Mouse (Mus musculus): Measurements from ENCODE around the gene Mesp2.

Mesp2 gene

DNA sequence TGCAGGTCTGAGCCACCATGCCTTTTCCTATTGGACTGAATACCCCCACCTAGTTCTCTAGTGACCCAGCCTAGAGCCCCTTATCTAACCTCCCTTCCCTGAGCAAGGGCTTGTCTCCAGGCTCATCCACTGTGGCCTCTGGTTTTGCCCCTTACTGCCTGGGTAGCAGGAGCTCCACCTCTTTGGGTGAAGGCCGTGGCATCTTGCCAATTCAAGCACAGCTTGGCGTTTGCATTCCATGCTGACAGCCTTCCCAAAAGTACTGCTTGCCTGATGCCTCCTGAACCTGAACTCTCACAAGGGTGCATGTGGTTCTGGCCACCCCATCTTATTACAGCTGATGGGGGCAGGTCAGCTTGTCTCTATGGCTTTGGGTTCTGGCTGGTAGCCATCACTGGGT is 6.6 kb upstream of the Mesp2 start:
- DNase-seq (ENCODE audit: low spot score in 2 of 2): no peak

DNA sequence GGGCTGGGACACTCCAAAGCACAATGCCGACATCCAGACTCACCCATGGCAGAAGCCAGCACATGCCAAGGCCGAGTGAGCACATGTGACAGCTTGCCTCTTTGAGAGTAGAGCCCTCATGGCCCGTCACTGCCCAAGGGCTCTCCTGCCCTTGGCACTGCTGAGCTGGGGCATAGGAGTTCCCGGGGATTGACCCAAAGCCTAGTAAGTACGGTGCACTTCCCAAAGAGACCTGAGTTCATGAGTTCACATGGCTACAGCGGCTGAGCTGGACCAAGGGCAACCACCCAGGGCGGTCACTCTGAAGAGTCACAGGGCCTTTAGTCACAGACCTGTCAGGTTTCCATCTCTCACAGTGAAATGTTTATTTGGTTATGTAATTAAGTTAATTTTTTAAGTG is 2.0 kb upstream of the Mesp2 start:
- DNase-seq (ENCODE audit: low spot score in 2 of 2): no peak

DNA sequence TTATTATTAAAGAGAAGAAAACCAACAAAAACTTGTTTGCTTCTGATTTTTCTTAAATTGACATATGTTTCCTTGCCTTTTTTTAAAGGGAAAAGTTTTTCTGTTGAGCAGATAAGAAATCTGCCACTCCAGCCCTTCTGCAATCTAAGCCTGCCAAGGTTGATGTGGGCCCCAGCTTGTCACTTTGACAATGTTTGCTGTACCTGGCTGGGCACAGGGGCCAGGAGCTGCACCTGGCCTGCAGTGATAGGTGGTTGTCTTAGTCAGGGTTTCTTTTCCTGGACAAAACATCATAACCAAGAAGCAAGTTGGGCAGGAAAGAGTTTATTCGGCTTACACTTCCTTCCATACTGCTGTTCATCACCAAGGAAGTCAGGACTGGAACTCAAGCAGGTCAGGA is 2.9 kb downstream of the Mesp2 start:
- no peak for DNase-seq (ENCODE audit: low spot score in 2 of 2)

DNA sequence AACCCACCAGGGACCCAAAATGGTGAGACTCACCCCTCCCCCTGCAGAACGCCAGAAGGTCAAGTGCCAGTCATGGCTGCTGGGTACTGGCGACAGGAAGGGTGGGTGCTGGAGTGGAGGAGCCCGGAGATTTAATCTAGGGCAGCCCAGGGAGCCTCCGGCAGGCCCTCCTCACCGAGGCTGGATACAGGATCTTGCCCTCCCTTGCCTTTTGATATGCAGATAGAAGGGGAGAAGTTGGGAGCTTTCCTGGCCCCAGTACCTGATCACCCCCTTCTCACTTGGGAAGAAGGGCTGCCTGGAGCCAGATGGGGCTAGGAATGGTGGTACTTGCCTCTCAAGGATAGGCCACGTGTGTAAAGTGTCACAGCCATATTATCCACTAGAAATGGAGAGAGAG is 7.8 kb downstream of the Mesp2 start:
- no peak for DNase-seq (ENCODE audit: low spot score in 2 of 2)

DNA sequence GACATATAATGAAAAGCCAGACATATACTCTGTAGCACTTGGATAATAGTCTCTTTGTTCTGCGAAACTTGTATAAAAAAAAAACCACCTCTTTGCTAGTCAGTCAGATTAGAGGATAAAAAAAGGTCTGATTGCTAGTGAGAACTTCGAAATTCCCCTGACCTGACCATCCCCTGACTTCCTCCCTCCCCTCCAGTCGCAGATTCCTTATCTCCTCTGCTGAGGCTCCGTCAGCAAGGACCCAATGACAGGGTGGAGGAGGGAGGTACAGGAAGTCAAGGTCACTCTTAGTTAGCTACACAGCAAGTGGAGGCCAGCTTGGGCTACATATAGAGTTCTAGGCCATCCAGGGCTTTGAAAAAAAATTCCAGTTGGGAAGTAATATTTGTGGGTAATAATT is 9.0 kb downstream of the Mesp2 start:
- no peak for DNase-seq (ENCODE audit: low spot score in 2 of 2)

DNA sequence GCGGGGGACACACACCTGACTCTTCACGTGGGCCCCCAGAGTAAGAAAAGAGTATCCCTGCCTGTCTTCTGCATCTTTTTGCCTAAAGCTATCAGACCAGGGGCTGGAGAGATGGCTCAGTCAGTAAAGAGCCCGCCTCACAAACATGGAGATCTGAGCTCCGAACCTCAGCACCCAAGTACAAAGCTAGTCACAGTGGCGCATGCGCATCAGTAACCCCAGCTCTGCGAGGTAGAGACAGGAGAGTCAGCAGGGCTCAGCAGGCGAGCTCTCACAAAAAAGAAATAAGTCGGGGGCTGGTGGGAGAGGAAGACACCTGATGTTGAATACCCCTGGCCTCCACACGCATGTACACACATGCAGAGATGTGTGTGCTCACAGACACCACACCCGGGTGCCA is 9.5 kb downstream of the Mesp2 start:
- DNase-seq (ENCODE audit: low spot score in 2 of 2): no peak

DNA sequence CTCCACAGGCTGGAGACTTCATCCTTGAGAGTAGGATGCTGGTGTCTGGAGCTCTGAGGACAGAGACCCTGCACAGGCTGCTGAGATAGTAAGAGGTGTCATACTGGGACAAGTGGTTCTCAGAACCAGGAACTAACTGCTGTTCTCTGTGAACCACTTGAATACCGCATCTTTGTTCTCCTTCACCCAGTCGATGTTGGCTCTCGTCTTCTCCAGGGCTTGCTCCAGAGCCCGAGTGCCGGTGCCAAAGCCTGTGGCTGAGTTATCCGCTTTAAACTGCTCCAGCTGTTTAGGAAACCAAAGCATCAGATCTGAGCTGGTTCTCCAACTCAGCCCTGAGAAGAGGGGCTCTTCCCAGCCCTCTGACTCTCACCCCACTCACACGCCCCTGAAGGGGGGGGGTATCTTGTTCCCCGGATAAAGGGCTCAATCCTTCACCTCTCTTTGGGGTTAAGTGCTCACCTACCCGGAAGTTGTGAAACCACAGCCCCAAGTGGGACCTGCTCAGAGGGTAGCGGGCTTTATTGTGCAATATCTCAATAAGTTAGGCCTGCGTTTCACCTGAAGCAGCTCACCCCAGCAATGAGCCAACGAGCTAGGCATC is 11.7 kb downstream of the Mesp2 start:
- no peak for DNase-seq (ENCODE audit: low spot score in 2 of 2)

DNA sequence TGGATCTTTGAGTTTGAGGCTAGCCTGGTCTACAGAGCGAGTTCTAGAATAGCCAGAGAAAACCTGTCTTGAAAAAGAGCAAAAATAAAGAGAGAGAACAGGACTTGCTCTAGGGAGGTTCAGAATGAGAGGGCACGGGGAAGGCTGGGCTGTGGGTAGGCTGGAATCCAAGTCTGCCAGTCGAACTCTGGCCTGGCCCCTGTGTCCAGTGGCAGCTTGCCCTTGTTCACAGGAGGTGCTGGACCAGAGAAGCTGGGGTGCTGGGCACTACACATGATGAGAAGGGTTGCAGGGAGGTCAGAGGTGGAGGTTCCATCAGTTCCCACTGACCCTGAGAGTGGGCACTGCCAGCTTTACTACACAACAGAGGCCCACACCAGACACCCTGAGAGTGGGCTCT is 17.8 kb downstream of the Mesp2 start:
- no peak for DNase-seq (ENCODE audit: low spot score in 2 of 2)

DNA sequence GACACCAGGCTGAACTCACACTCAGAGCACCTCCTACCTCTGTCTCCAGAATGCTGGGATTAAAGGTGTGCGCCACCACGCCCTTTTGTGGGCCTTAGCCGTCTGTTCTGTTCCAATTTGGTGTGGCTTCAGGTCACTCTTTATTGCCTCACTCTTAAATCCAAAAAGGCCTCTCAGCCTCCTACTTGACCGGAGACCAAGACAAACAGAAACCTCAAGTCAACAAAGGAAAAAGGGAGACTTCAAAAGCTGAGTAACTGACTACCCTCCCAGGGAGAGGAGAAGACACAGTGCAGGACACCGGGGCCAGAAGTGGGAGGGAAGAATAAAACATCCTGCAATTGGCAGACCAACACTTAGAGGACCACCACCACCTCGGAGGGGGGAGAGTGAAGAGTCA is 20.6 kb downstream of the Mesp2 start:
- no peak for DNase-seq (ENCODE audit: low spot score in 2 of 2)

DNA sequence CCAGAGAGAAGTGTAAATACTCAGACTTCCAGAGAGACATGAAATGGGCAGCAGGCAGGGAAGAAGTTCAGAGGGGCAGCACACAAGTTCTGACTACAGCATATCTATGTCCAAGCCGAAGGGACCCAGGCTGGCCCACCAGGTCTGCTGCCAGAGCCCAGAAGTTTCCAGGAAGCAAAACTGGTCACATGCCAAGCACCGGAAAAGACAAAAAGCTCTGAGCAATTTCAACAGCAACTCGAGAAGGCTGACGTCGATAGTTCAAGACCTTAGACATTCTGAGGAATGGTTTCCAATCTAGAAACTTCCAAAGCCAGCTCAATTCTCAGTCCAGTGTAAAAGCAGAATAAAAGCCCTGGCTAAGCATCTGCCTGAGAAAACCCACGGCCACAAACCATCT is 21.1 kb downstream of the Mesp2 start:
- no peak for DNase-seq (ENCODE audit: low spot score in 2 of 2)

DNA sequence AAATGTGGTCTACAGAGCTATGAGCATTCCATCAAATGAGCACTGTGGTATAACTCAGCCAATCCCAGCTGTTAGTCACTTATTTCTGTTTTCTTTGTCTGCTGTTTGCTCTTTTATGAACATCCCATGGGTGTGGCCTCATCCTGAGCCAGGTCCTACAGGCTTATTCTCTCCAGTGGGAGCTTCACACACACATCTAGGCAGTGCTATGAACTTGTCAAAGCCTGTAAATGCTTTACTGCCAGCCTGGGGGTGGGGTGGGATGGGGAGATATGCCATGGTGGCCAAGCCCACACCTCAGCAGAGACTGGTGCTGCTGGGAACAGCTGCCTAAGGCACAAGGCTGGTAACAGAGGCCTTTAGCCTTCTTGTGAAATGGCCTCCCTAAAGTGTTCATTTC is 22.5 kb downstream of the Mesp2 start:
- no peak for DNase-seq (ENCODE audit: low spot score in 2 of 2)

DNA sequence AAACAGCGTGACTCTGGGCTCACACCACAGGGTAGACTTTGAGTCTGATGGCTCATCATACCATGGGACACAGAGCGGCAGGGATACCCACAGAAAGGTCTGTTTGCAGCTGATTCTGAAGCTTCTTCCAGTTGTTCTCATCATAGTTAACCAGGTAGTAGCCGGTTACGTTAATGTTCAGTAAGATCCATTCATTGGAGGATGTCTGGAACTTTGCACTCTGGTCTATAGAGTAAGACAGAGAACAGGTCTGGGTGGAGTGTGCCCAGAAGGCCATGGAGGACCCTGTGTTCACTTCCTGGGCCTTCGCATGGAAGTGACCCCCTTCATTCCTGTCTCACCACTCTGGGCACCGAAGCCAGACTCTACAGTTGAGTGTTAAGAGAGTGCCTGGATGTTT is 24.7 kb downstream of the Mesp2 start:
- no peak for DNase-seq (ENCODE audit: low spot score in 2 of 2)

DNA sequence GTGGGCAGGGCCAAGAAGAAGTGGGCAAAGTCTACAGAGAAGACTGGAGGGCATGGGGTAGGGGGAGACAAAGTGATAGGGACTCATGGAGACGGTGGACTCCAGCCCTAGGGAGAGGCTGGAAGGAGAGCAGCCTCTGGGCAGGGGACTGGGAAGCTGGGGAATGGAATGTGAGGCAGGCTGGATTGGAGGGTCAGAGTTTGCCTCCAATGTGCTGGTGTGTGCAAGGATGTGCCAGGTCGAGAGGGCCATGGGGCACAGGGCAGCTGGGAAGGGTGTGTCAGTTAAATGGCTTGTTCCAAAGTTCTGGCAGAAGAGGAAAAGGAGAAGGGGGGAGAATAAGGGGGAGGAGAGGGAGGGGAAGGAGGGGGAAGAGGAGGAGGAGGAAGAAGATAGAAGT is 26.7 kb downstream of the Mesp2 start:
- DNase-seq (ENCODE audit: low spot score in 2 of 2): no peak

DNA sequence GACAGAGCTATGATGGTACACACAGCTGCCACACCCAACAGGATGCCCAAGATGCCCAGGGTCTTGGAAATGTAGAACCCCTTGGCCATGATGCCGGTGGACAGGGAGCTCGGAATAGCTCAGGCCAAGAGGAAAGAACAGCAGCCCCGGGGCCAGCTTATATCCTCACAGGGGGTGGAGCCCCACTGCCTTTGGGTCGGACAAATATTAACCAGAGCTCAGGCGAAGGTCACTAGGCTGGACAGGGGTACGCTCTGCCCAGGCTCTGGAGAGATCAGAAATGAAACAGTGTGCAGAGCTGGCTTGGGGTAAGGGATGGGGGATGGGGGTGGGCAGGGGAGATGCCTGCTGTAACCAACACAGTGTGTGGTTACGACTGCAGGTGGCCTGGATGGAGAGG is 31.6 kb downstream of the Mesp2 start:
- DNase-seq (ENCODE audit: low spot score in 2 of 2): no peak

DNA sequence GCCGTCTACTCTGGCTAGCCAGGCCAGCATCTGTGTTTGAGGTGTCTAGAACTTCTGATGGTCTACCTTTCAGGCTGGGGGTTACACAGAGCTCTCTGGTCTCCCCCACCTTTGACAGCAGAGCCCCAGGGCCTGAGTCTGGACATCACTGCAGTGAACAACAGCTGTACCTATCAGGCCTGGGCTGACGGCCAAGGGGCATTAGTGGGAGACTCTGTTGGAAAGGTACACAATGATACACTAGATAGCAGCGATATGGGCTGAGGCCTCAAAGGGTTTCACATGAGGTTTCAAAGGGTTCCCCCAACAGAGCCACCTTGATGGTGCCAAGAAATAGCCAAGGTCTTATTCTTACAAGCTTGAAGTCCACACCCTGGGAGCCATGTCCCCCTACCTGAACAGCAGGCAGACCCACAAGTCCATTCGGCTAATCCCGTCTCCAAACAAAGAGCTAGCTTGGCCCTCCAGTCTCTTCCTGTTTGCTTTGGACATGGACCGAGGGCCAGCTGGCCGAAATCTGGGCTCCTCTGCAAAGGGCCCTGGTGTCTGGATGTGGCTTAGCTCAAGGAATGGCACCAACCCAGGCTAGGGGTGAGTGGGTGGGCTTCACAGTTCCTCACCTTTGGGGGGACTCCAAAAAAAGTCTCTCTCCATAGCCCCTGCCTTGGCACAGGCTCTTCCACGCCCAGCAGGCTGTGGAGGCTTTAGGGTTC is 33.7 kb downstream of the Mesp2 start:
- DNase-seq (ENCODE audit: low spot score in 2 of 2): no peak

DNA sequence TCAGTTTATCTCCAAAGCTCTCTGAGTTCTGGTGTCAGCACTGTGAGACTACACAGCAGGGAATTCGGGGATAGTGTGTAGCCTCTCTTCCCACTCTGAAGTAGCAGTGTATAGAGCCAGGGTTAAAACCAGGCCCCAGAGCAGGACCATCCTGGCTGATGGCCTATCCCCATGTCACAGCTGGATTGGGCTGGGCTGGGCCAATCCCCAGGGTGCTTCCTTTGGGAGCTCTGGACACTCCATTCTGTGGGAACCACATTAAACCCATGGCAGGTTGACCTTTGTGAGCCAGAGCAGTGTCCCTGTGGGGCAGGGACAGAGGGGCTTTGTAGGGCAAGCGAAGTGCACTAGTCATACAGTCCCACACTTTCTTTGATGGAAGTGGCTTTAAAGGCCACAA is 35.8 kb downstream of the Mesp2 start:
- DNase-seq (ENCODE audit: low spot score in 2 of 2): no peak

DNA sequence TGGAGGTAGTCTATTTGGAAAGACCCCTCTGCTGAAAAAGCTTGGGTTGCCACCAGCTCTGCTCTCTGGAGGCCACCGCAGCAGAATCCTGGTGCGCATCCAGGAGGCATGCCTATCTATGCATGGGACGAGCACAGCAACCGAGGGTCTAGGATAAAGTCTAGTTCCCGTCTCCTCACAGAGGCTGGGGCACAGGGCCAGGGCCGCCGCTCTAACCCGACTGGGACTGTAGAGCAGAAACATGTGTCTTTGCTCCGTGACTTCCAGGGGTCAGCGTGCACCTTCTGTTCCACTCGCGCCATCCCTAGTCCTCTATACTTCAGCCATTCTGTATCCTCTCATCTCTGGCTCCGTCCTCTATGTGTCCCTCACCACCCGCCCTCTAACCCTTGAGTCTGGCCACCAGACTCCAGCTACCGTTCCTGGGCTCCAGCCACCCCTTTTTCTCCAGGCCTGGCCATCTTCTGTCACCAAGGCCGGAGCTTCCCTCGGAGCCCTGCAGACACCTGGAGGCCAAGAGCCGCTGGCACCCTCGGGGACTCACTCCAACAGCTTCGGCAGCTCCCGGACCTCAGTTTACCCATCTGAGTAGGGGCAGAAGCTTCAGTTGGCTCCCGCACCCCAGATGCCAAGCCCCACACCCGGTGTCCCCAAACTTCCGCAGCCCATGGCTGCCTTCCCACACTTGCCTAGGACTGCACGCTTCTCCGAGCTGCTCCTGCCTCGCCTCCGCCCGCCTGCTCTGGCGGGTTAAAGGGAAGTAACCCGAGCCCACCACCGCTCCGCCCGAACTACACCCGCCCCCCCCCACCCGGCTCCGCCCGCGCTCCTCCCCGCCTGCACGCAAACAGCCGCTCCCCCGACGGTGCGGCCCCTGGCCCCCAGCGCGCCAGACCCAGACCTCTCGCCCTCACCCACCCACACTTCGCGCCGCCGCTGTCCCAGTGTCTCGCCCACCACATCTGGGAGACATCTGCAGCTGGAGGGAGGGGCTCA is 37.2 kb downstream of the Mesp2 start:
- no peak for DNase-seq (ENCODE audit: low spot score in 2 of 2)

DNA sequence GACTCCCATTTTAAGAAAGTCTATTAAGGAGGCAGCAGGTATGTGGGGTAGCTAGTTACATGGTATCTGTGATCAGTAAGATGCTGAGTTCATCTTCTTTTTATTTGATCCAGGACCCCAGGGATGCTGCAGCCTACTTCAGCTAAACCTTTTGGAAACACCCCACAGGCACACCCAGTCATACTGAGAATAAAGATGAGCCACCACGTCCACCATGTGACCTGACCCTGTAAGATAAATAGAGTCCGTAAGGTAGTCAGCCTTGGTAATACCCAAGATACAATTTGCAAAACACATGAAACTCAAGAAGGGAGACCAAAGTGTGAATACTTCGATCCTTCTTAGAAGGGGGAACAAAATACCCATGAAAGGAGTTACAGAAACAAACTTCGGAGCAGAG is 45.8 kb downstream of the Mesp2 start:
- no peak for DNase-seq (ENCODE audit: low spot score in 2 of 2)

DNA sequence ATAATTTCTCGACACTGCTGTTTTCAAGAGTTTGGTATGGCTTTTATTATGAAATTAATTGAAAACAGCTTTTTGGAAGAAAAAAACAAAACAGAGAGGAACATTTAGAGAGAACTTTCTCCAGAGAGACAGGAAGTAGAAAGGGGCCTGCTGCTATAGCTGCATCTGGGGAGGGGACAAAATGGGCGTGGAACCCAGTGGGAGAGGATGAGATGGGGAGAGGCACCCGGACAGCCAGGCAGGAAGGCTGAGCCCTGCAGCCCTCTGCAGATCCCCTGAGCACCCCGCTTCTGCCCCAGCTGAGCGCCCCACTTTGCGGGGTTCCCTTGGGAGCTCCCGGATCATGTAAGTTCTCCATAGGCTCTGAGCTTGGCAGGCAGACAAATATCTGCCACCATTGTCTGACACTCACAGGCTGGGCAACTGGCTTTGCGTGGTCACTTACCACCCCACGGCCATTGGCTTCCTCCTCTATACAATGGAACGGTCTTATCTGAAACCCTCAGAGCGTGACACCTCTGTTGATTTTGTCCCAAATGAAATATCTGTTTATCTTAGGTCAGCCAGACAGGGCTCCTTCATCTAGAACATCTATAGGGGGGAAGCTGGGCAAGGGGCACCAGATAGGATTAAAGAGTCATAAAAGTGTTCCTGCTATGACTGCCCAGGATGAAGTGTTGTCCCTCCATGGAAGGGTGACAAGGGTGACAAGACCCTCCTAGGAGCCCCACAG is 47.8 kb downstream of the Mesp2 start:
- no peak for DNase-seq (ENCODE audit: low spot score in 2 of 2)

DNA sequence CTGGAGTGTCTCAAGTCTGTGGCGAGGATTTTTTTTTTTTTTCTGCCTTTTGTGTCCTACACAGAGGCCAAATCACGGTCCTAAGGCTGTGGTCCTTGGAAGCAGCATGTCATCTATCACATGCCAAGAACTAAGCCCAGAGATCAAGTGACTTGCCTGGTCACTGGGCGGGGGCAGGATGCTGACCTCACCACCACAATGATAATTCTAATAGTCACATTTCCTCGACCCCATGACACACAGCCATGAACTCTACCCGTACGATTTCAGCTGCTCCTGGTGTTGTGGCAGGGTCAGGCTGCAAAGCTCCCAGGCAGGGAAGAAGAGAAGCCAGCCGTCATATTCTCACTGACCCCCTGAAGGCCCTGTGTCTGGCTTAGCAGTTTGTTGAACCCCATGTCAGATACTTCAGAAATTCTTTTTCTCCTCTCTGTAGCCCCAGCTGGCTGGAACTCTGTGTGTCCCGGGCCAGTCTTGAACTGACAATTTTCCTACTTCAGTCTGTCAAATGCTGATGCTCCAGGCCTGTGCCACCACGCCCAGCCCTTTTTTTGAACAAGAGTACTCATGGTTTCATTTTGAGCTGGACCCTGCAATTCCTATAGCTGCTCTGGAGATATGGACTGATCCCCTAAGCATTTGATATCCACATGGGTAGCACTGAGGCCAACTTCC is 48.6 kb downstream of the Mesp2 start:
- no peak for DNase-seq (ENCODE audit: low spot score in 2 of 2)

DNA sequence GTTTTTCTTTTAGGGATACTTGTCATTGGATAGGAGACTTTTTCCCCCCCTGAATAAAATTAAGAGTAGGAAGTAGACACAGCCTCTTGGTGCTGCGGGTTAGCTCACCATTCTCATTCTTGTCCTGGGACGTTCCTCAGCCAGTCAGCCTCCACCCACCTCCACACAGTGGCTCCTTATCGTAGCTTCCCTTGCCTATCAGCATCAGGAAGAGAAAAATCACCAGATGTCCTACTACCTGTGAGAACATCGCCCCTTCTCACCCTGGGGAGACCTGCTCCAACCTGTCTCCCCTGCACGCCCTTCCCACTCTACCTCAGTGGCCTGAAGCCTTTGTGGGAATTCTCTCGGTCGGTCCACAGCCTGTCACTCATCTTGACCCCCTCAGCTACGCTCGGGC is 50.3 kb downstream of the Mesp2 start, which contains the start of gene Anpep:
TSS of gene Anpep (minus strand) at position 249 of the 400 bp plus-strand sequence.
- DNase-seq (ENCODE audit: low spot score in 2 of 2): no peak
